In the genomic region with DNA sequence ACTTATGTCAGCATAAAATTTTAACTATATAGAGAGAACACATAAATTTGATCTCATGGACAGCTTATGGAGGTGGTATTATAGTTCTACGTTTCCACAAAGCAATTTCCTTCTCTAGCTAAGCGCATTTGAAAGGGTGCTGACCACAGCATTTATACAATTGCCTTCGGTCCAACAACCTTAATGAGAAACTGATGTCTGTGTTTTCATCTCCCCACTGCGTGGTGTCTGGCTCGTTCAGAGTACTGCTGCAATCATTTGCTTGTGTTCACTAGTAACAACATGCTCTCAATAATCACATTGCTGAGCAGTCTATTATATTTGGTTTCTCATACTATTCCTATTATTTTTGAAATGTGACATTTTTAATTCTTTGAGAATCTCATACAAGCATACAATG, we compare ENCODE assay signal across 18 mouse cellular contexts.
A peak's percentile ranks its signal among the peaks of the same experiment; 100 is the strongest.
DNase-seq lines count a peak whose midpoint lies in the region; ATAC-seq and TF ChIP-seq lines count a peak whose summit lies in the region.
"Had no signal": no experiment of that assay in that cellular context is flagged by ENCODE, and none has a peak within 500 bp of the region (broad histone marks: within the 10 kb centered on the region; RNA-seq: fewer than 3 reads in every experiment).

No protein-coding gene starts in this region.

- WGBS in hindbrain, embryonic 12.5 days, result 62% methylated on average over 5 of the region's 5 CpGs
- 77% methylated on average over 5 of the region's 5 CpGs for WGBS in hindbrain, embryonic 10.5 days
- WGBS in hindbrain, embryonic 14.5 days, result 53% methylated on average over 5 of the region's 5 CpGs
- 20% methylated on average over 5 of the region's 5 CpGs for WGBS in limb, embryonic 14.5 days

- DNase-seq in hindbrain, embryonic 10.5 days (ENCODE audit: low spot score), result no peak
- DNase-seq in NIH3T3 (ENCODE audit: low read depth), result peak; percentile 29
- no peak for DNase-seq in hindbrain, embryonic 14.5 days (ENCODE audit: low spot score)
- DNase-seq in limb, embryonic 14.5 days (ENCODE audit: low spot score), result peak; percentile 74
- no peak for DNase-seq in ovary, adult 18-20 months (ENCODE audit: low spot score)
- DNase-seq in gastrocnemius, adult 2 months, result no peak
- DNase-seq: cerebellum, adult 11-12 months; cerebellum, postnatal 10 days; kidney, postnatal 36 days; right cerebral cortex, postnatal 14 days had no signal

- no peak overlapping the region for H3K4me3 ChIP-seq in hindbrain, embryonic 12.5 days
- no peak overlapping the region for H3K4me3 ChIP-seq in hindbrain, embryonic 10.5 days
- H3K4me3 ChIP-seq in hindbrain, embryonic 14.5 days (replicated peaks; ENCODE audit: low read length), result no peak overlapping the region
- no peak overlapping the region for H3K4me3 ChIP-seq in limb, embryonic 14.5 days (replicated peaks; ENCODE audit: low read length)
- no peak overlapping the region for H3K4me3 ChIP-seq in gastrocnemius, adult 2 months
- H3K4me3 ChIP-seq: embryonic facial prominence, embryonic 13.5 days; forebrain, embryonic 13.5 days; heart, embryonic 10.5 days; midbrain, embryonic 13.5 days had no signal

- TF ChIP-seq CTCF in gastrocnemius, adult 2 months (IDR thresholded peaks at IDR 0.05), result no peak

- H3K36me3 ChIP-seq in hindbrain, embryonic 12.5 days, result no peaks in the 10 kb centered on the region
- no peaks in the 10 kb centered on the region for H3K36me3 ChIP-seq in hindbrain, embryonic 10.5 days
- H3K36me3 ChIP-seq in hindbrain, embryonic 14.5 days (replicated peaks; ENCODE audit: control insufficient read depth, insufficient read depth), result no peaks in the 10 kb centered on the region
- H3K36me3 ChIP-seq in limb, embryonic 14.5 days (ENCODE audit: control insufficient read depth, insufficient read depth, low read length), result no peaks in the 10 kb centered on the region
- H3K36me3 ChIP-seq: embryonic facial prominence, embryonic 13.5 days; heart, embryonic 10.5 days; midbrain, embryonic 13.5 days had no signal

- H3K27me3 ChIP-seq in hindbrain, embryonic 12.5 days, result no peaks in the 10 kb centered on the region
- H3K27me3 ChIP-seq in hindbrain, embryonic 10.5 days (ENCODE audit: insufficient read depth, poor library complexity, severe bottlenecking), result no peaks in the 10 kb centered on the region
- H3K27me3 ChIP-seq in hindbrain, embryonic 14.5 days (ENCODE audit: control insufficient read depth, insufficient read depth, low read length), result no peaks in the 10 kb centered on the region
- no peaks in the 10 kb centered on the region for H3K27me3 ChIP-seq in limb, embryonic 14.5 days (ENCODE audit: control insufficient read depth, insufficient read depth, low read length)
- H3K27me3 ChIP-seq: embryonic facial prominence, embryonic 13.5 days; forebrain, embryonic 13.5 days; midbrain, embryonic 13.5 days had no signal

- intact Hi-C loops in gastrocnemius, adult 2 months (cut with DNase I), result no loop called here

- no peaks in the 10 kb centered on the region for H3K4me1 ChIP-seq in hindbrain, embryonic 12.5 days
- H3K4me1 ChIP-seq in hindbrain, embryonic 10.5 days (replicated peaks), result no peaks in the 10 kb centered on the region
- no peaks in the 10 kb centered on the region for H3K4me1 ChIP-seq in hindbrain, embryonic 14.5 days (replicated peaks; ENCODE audit: control insufficient read depth, insufficient read depth, low read length)
- no peaks in the 10 kb centered on the region for H3K4me1 ChIP-seq in limb, embryonic 14.5 days (ENCODE audit: control insufficient read depth, insufficient read depth, low read length)
- H3K4me1 ChIP-seq: embryonic facial prominence, embryonic 13.5 days; forebrain, embryonic 13.5 days; heart, embryonic 10.5 days; midbrain, embryonic 13.5 days had no signal

- no peak for TF ChIP-seq POLR2A in limb, embryonic 14.5 days (IDR thresholded peaks at IDR 0.05; ENCODE audit: borderline replicate concordance, extremely low read depth, insufficient read depth, insufficient read length)

- 0 out of 2 replicates have a peak, but pooled peaks have one; percentile 22 for ATAC-seq in hindbrain, embryonic 12.5 days (ENCODE audit: low FRiP score)
- 0 out of 2 replicates have a peak, but pooled peaks have one; percentile 37 for ATAC-seq in hindbrain, embryonic 14.5 days (ENCODE audit: low FRiP score)
- ATAC-seq in limb, embryonic 14.5 days (ENCODE audit: low FRiP score, low read depth), result peak; percentile 80
- no peak for ATAC-seq in megakaryocyte progenitor cell, adult 5-6 weeks (replicated peaks; ENCODE audit: poor library complexity)
- ATAC-seq: forebrain, embryonic 13.5 days; intestine, postnatal 0 days; lung, postnatal 0 days; midbrain, embryonic 13.5 days had no signal

- no peaks in the 10 kb centered on the region for H3K9me3 ChIP-seq in hindbrain, embryonic 12.5 days (replicated peaks)
- H3K9me3 ChIP-seq in hindbrain, embryonic 10.5 days, result no peaks in the 10 kb centered on the region
- 0 out of 2 replicates have a peak, but pooled peaks cover 3% of the 10 kb centered on the region for H3K9me3 ChIP-seq in hindbrain, embryonic 14.5 days (ENCODE audit: control insufficient read depth, low read length)
- no peaks in the 10 kb centered on the region for H3K9me3 ChIP-seq in limb, embryonic 14.5 days (ENCODE audit: control insufficient read depth, low read length)
- H3K9me3 ChIP-seq: embryonic facial prominence, embryonic 13.5 days; forebrain, embryonic 13.5 days; heart, embryonic 10.5 days; midbrain, embryonic 13.5 days had no signal

- no peak overlapping the region for H3K27ac ChIP-seq in hindbrain, embryonic 12.5 days
- no peak overlapping the region for H3K27ac ChIP-seq in hindbrain, embryonic 10.5 days
- 0 out of 2 replicates have a peak overlapping the region, but pooled peaks have one; percentile 43 for H3K27ac ChIP-seq in hindbrain, embryonic 14.5 days
- H3K27ac ChIP-seq in limb, embryonic 14.5 days (replicated peaks; ENCODE audit: low read depth, low read length), result no peak overlapping the region
- no peak overlapping the region for H3K27ac ChIP-seq in gastrocnemius, adult 2 months
- H3K27ac ChIP-seq: embryonic facial prominence, embryonic 13.5 days; forebrain, embryonic 13.5 days; heart, embryonic 10.5 days; midbrain, embryonic 13.5 days had no signal

- H3K4me2 ChIP-seq in hindbrain, embryonic 12.5 days (replicated peaks), result no peak overlapping the region
- H3K4me2 ChIP-seq in hindbrain, embryonic 14.5 days (replicated peaks), result no peak overlapping the region
- no peak overlapping the region for H3K4me2 ChIP-seq in limb, embryonic 14.5 days (replicated peaks; ENCODE audit: low read depth, low read length, severe bottlenecking)
- H3K4me2 ChIP-seq: embryonic facial prominence, embryonic 13.5 days; forebrain, embryonic 13.5 days; midbrain, embryonic 13.5 days had no signal

- H3K9ac ChIP-seq in hindbrain, embryonic 12.5 days, result no peak overlapping the region
- no peak overlapping the region for H3K9ac ChIP-seq in hindbrain, embryonic 14.5 days
- no peak overlapping the region for H3K9ac ChIP-seq in limb, embryonic 14.5 days (ENCODE audit: low read depth, low read length, severe bottlenecking)
- H3K9ac ChIP-seq: embryonic facial prominence, embryonic 13.5 days; forebrain, embryonic 13.5 days; midbrain, embryonic 13.5 days had no signal

Comparison
In these comparisons a context has a peak if more than half of its experiments do, and no peak if none do; other contexts are left out.
1. DNase-seq: peak in NIH3T3 (single experiment) and limb, embryonic 14.5 days (single experiment); none in hindbrain, embryonic 10.5 days (single experiment), hindbrain, embryonic 14.5 days (single experiment), ovary, adult 18-20 months (single experiment) and gastrocnemius, adult 2 months (single experiment).